Mouse (Mus musculus) limb, embryonic 15.5 days (tissue): ENCODE measurements at regions not wholly inside any gene's neighbourhood (a gene's known extent, or its start where the extent isn't known, plus 50 kb on each side); places are given as distances from the start of the nearest gene placed in this dataset.

Source experiments
- ATAC-seq: fragments of 200-750 bp; cut with Nextera tagmentation; 2 replicates; pipeline ENCODE4 v1.8.0; 2017; ENCODE audit warnings: low read depth, moderate TSS enrichment; ENCODE audit not compliant: insufficient number of reproducible peaks, low FRiP score, low TSS enrichment
- H3K27ac ChIP-seq: fragments of 300-500 bp; sonication (generic); 2 replicates; pipeline ENCODE4 v1.5.1; 2015; ENCODE audit warnings: moderate library complexity, mild to moderate bottlenecking, inconsistent platforms
- H3K27me3 ChIP-seq: fragments of 300-500 bp; sonication (generic); 2 replicates; pipeline ENCODE4 v1.6.1; 2015; ENCODE audit warnings: inconsistent platforms
- H3K36me3 ChIP-seq: fragments of 300-500 bp; sonication (generic); 2 replicates; pipeline ENCODE4 v1.6.1; 2015; ENCODE audit warnings: inconsistent platforms
- H3K4me1 ChIP-seq: fragments of 300-500 bp; sonication (generic); 2 replicates; pipeline ENCODE4 v1.6.1; 2015; ENCODE audit warnings: inconsistent platforms
- H3K4me2 ChIP-seq: fragments of 300-500 bp; sonication (generic); 2 replicates; pipeline ENCODE4 v1.6.1; 2015; ENCODE audit warnings: mild to moderate bottlenecking, inconsistent platforms
- H3K4me3 ChIP-seq: fragments of 300-500 bp; sonication (generic); 2 replicates; pipeline ENCODE4 v1.5.1; 2015; ENCODE audit warnings: mild to moderate bottlenecking, inconsistent platforms
- H3K9ac ChIP-seq: fragments of 300-500 bp; sonication (generic); 2 replicates; pipeline ENCODE4 v1.6.1; 2015; ENCODE audit warnings: inconsistent platforms
- H3K9me3 ChIP-seq: fragments of 300-500 bp; sonication (generic); 2 replicates; pipeline ENCODE4 v1.6.1; 2016; ENCODE audit warnings: inconsistent platforms
- WGBS: fragments of 180-500 bp; shearing (Covaris S2); methylation state at CpG from one replicate; pipeline ENCODE4 v1.1.7; 2015; 5-methylcytosine and 5-hydroxymethylcytosine counted together

DNA sequence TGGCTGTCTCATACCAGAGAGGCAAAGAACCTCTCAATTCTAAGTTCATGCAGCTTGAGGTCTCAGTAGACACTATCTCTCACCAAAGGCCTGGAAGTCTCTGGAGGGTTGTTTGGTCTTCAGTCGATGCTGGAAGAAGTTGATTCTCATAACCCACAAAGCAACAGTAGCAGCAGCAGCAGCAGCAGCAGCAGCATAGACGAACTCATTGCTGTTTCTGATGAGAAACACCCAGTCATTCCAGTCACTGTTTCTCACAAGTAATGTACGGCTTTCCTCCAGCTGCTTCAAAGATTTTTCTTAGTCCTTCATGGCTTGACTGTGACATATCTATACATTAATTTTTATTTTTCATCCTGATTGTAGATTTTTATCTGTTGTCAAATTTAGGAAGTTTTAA, 298.1 kb upstream of the Hnrnpa3 start:
- no peak overlapping the region for H3K4me3 ChIP-seq
- no peaks in the 10 kb centered on the region for H3K27me3 ChIP-seq
- ATAC-seq = no peak
- H3K36me3 ChIP-seq = no peaks in the 10 kb centered on the region
- no peak overlapping the region for H3K4me2 ChIP-seq
- no peaks in the 10 kb centered on the region for H3K4me1 ChIP-seq
- H3K9me3 ChIP-seq = no peaks in the 10 kb centered on the region
- no peak overlapping the region for H3K9ac ChIP-seq
- WGBS = 70% methylated on average over 3 of the region's 3 CpGs
- H3K27ac ChIP-seq = no peak overlapping the region

DNA sequence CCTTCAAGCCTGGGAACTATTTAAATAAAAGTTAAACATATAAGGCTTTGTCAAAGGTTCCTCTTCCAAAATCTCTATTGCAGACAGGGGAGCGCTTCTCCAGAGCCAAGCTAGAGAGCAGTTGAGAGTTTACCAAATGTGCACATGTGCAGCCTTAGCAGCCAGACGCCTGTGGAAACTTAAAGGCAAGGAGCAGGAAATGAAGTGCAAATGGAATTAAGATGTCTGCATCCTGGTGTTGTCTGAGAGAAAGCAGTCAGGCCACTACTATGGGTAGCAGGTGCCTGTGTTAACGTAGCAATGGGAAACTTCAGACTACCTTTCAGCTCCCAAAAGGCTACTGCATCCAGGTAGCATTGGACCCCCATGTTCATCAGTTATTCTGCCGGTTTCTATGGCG, 282.4 kb upstream of the Hnrnpa3 start:
- no peaks in the 10 kb centered on the region for H3K9me3 ChIP-seq
- H3K27ac ChIP-seq = no peak overlapping the region

DNA sequence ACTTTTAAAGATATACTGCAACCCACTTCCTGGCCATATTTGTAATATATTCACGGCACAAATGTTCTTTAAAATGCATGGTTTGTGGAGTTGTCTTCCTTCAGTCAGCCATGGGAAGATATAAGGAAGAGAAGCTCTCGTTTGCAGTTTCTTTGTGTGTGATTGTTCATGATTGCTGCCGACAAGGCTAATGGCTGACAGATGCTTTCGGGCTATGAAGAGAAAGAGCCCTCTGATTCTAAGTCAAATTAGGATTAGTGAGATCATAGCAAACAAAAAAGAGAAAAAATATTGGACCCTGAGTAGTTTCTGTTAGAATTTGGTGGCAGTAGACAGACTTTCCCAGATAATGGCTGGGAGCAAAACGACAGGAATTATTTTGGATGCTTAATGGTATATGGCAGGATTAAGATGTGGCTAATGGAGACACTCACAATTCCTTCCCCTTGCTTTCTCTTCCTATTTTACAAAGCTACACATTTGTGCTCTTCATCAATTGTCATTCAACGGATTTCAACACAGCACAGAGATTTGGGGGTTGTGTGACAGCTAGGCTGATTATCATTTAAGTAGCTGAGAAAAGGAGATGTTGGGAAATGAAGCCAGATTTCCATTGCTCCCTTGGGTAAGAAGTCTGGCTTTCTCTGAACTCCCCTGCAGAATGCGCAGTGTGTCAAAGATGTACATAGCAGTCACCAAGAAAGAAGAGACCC, 273.4 kb upstream of the Hnrnpa3 start:
- Histone ChIP-seq H3K4me3 (no peak overlapping the region), H3K27me3 (no peaks in the 10 kb centered on the region), H3K9ac (no peak overlapping the region), H3K9me3 (no peaks in the 10 kb centered on the region), H3K27ac (no peak overlapping the region), H3K4me2 (no peak overlapping the region), H3K36me3 (no peaks in the 10 kb centered on the region), H3K4me1 (no peaks in the 10 kb centered on the region)
- whole genome bisulfite sequencing = 55% methylated on average over 7 of the region's 7 CpGs
- no peak for ATAC-seq

More for the DNA sequence above, 282.4 kb upstream of the Hnrnpa3 start:
- Histone ChIP-seq H3K4me2 (no peak overlapping the region), H3K27me3 (0 out of 2 replicates have a peak, but pooled peaks cover 3% of the 10 kb centered on the region), H3K4me1 (peaks cover 7% of the 10 kb centered on the region; the same call in 1 of the 2 replicates), H3K36me3 (no peaks in the 10 kb centered on the region), H3K9ac (no peak overlapping the region), H3K4me3 (no peak overlapping the region)
- ATAC-seq = no peak
- WGBS = 58% methylated on average over 5 of the region's 5 CpGs

DNA sequence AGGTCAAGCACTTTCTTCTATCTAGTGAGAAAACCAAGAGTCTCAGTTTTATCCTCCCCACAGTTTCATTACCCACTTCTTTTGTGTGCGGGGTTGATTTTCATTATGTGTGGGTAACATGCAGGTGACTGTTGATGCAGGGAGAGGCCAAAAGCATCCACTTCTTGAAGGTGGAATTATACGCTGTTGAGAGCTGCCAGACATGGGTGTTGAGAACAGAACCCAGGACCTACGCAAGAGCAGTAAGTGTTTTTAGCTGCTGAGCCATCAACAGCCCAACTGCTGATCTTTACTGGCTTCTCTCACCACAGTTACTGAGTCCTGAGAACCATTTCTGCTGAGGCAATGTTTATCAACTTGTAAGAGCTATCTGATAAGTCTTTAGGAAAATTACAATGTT, 272.4 kb upstream of the Hnrnpa3 start:
- Histone ChIP-seq H3K4me3 (no peak overlapping the region), H3K4me2 (no peak overlapping the region), H3K36me3 (no peaks in the 10 kb centered on the region), H3K9me3 (no peaks in the 10 kb centered on the region), H3K9ac (no peak overlapping the region), H3K27ac (no peak overlapping the region), H3K27me3 (peaks cover 1% of the 10 kb centered on the region; the same call in 1 of the 2 replicates), H3K4me1 (no peaks in the 10 kb centered on the region)
- ATAC-seq = no peak
- 90% methylated on average over 3 of the region's 3 CpGs for WGBS

DNA sequence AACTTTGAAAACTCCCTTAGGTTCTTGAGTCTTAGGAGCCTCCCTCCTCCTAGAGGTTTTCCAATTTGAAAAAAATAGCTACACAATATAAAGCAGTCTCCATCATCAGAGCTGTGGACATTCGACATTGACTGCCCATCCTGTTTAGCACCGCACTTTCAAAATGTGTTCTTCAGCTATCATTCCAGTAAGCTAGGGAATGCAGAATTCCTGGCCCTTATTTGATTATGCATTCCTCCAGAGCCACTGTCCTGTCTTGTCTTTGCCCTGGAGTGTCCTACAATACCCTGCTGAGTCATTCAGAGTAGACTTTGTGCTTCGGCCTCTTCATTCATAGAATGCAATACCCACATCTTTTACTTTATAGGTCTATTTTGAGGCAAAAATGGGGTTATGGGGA, 267.0 kb upstream of the Hnrnpa3 start:
- Histone ChIP-seq H3K4me1 (peaks cover 7% of the 10 kb centered on the region), H3K36me3 (no peaks in the 10 kb centered on the region), H3K9ac (no peak overlapping the region), H3K4me2 (no peak overlapping the region), H3K4me3 (no peak overlapping the region), H3K9me3 (no peaks in the 10 kb centered on the region), H3K27me3 (peaks cover 3% of the 10 kb centered on the region; the same call in 1 of the 2 replicates), H3K27ac (no peak overlapping the region)
- no peak for ATAC-seq
- WGBS = 81% methylated on average over 3 of the region's 3 CpGs

DNA sequence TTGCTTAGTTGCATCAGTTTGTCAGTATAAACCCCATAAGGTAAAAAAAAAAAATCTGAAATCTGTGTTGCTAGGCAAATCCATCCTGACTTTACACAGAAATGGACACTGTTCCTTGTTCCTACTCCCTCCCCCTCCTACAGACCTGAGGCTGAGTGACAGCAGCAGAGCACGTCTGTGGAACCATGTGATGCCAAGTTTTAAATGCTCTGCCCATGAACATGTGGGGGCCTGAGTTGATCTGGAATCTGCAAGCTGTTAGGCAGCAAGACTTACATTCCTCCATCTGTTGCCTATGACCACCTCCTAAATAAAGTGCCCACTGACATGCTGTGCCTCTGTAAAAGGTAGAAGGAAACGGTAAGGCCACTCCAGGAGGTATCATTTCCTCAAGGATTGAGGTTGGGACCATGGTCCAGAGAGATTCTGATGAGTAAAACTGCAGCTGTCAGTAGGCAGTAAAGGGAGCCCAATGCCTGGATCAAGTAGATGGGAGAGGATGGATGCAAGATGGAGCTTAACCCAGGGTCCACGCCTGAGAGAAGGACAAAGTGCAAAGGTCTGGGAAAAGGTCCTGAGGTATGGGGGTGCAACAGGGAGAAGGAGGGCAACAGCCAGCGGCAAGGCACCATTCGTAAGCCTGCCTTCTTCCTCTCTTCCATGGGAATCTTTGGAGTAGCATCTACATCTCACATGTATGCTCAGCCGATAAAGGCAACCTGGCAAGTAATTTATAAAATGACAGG, 264.0 kb upstream of the Hnrnpa3 start:
- H3K4me1 ChIP-seq = peaks cover 7% of the 10 kb centered on the region
- H3K27ac ChIP-seq = no peak overlapping the region
- no peak for ATAC-seq
- no peak overlapping the region for H3K4me2 ChIP-seq
- no peaks in the 10 kb centered on the region for H3K36me3 ChIP-seq
- peaks cover 3% of the 10 kb centered on the region; the same call in 1 of the 2 replicates for H3K27me3 ChIP-seq
- 39% methylated on average over 6 of the region's 6 CpGs for WGBS
- no peak overlapping the region for H3K9ac ChIP-seq
- no peaks in the 10 kb centered on the region for H3K9me3 ChIP-seq
- no peak overlapping the region for H3K4me3 ChIP-seq

DNA sequence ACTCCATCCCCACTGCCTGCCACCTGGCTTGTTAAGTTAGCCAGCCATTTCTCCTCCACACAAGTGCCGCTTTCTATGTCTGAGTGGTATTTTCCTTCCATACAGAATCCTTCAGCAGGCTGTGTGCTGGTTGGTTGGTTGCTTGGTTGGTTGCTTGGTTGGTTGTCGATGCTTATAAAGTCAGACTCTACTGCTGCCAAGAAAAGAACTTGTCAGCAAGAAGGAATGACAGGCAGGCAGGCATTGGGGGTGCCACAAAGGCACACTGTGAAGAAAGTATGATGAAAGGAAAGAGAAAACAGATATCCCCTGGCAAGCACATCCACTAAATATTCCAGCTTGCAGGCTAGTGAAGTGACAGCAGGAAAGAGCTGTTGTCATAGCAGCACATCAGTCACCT, 263.0 kb upstream of the Hnrnpa3 start:
- WGBS = 47% methylated on average over 2 of the region's 2 CpGs
- peaks cover 7% of the 10 kb centered on the region for H3K4me1 ChIP-seq
- H3K36me3 ChIP-seq = no peaks in the 10 kb centered on the region
- H3K4me3 ChIP-seq = no peak overlapping the region
- no peak overlapping the region for H3K4me2 ChIP-seq
- H3K27ac ChIP-seq = no peak overlapping the region
- ATAC-seq = no peak
- no peaks in the 10 kb centered on the region for H3K9me3 ChIP-seq
- H3K27me3 ChIP-seq = peaks cover 7% of the 10 kb centered on the region; the same call in 1 of the 2 replicates
- no peak overlapping the region for H3K9ac ChIP-seq

DNA sequence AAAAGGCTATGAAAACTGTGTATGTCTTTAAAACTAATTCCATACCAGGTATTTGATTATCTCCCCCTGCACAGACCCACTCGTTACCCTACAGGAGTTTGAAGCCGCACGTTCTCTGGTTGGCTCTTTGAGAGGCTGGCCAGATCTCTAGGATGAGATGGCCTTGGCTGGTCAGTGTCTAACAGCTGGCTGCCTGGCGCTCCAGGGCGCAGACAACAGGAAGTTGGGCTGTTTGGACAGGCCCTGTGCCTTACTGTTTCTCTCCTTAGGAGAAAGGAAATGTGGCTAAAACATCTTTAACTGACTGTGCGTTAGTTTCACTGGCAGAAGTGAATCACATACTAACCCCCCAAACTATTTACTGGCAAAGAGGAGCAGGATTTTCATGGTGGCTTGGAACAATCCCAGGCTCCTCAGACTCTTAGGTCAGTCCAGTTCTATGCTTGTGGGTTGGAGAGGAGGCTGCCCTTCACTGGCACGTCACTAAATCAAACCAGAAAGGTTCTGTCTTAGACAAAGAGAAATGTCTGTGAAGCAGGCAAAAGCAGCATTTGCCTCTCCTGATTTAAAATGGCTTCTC, 258.7 kb upstream of the Hnrnpa3 start:
- 58% methylated on average over 7 of the region's 7 CpGs for WGBS
- ATAC-seq = no peak
- H3K4me1 ChIP-seq = peaks cover 5% of the 10 kb centered on the region
- 0 out of 2 replicates have a peak, but pooled peaks cover 3% of the 10 kb centered on the region for H3K27me3 ChIP-seq
- no peak overlapping the region for H3K27ac ChIP-seq
- no peak overlapping the region for H3K4me2 ChIP-seq
- H3K9me3 ChIP-seq = no peaks in the 10 kb centered on the region
- no peaks in the 10 kb centered on the region for H3K36me3 ChIP-seq
- no peak overlapping the region for H3K9ac ChIP-seq
- no peak overlapping the region for H3K4me3 ChIP-seq

DNA sequence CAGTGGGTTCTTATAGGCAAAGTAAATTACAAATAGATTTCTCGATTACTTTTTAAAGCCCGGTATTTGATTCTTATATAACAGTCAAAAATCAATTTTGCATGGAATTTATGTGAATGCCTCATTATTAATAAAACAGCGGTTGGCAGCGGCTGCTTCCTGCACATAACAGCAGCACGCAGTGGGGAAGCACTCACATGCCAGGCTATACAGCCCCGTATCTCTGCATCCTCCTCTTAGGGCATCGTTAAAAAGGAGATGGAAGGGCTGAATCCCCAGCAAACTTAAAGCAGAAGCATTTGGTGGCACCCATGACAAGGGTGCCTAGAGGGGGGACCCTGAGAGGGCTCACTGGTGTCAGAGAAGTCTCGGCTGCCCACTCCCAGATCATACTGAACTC, 255.3 kb upstream of the Hnrnpa3 start:
- H3K27ac ChIP-seq = no peak overlapping the region
- no peak overlapping the region for H3K4me2 ChIP-seq

DNA sequence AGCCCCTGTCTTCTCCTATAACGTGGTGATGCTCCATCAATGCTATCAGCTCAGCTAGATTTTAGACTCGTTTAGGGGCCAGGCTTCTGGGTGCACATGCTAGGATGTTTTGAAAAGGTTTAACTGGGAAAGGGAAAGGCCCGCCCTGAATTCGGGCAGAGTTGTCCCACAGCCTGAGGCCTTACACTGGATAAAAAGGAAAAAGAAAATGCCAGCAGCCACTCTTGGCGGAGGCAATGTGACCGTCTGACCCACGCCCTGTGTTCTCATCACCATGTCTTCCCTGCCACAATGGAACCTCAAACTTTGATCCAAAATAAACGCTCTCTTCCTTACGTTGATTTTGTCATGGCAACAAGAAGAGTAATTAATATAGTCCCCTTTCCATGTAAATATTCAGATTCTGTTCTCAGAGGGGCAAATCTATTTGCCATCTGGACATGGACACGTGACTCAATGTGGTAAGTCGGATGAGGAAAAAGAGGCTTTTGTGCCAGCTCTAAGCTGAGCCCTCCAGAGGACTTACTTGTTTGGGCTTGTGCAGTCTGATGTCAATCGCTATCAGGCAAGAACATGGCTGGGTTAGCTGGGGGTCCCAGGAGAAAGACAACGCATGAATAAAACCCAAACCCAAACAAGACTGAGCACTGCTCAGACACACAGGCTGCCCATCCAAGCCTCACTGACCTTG, 253.4 kb upstream of the Hnrnpa3 start:
- peaks cover 22% of the 10 kb centered on the region for H3K4me1 ChIP-seq
- H3K27ac ChIP-seq = no peak overlapping the region
- no peak for ATAC-seq
- H3K4me2 ChIP-seq = no peak overlapping the region
- H3K36me3 ChIP-seq = no peaks in the 10 kb centered on the region
- H3K9me3 ChIP-seq = no peaks in the 10 kb centered on the region
- no peaks in the 10 kb centered on the region for H3K27me3 ChIP-seq
- H3K9ac ChIP-seq = no peak overlapping the region
- 66% methylated on average over 13 of the region's 13 CpGs for WGBS
- H3K4me3 ChIP-seq = no peak overlapping the region

More for the DNA sequence above, 255.3 kb upstream of the Hnrnpa3 start:
- Histone ChIP-seq H3K4me3 (no peak overlapping the region), H3K9me3 (no peaks in the 10 kb centered on the region), H3K9ac (no peak overlapping the region), H3K36me3 (no peaks in the 10 kb centered on the region), H3K4me1 (peaks cover 22% of the 10 kb centered on the region), H3K27me3 (0 out of 2 replicates have a peak, but pooled peaks cover 3% of the 10 kb centered on the region)
- WGBS = 33% methylated on average over 8 of the region's 8 CpGs
- ATAC-seq = no peak

DNA sequence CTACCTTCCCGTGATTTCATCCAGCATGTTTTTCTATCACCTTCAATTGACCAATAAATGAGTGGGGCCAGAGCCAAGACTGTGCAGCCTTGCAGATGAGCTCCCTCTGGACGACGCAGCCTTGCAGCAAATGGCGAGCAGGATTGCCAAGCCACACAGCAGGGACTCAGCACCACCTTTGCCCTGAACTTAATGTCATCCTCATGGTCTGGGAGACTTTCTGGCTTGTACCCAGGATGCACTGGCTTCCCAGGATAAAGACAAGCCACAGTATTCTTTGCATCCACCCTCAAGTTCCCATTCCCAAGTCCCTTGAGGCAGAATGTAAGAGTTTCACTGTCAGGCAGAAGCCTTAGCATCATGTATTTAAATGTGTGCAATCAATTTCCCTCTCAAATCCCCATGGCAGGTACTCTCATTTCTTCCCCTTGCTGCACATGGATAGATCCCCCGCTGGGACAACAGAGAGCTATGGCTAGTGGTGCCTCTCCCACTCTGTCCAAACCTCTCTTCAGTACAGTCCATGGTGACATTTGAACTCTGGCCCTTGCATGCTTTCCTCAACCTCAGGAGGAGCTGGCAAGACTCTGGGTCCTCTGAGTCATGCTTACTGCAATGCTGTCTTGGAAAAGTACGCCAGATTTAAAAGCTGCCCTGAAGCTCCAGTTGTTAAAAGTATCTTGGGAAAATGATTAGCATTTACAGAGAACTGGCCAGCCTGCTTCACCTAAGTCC, 252.2 kb upstream of the Hnrnpa3 start:
- ATAC-seq = no peak

More for the DNA sequence above, 252.2 kb upstream of the Hnrnpa3 start:
- Histone ChIP-seq H3K27ac (peak overlapping the region; percentile 0; the same call in 1 of the 2 replicates), H3K4me2 (no peak overlapping the region), H3K4me1 (peaks cover 22% of the 10 kb centered on the region), H3K9me3 (no peaks in the 10 kb centered on the region), H3K9ac (no peak overlapping the region), H3K36me3 (no peaks in the 10 kb centered on the region), H3K4me3 (no peak overlapping the region), H3K27me3 (no peaks in the 10 kb centered on the region)
- 37% methylated on average over 6 of the region's 6 CpGs for WGBS
